Mouse (Mus musculus): ENCODE results near the gene Limch1.

DNA sequence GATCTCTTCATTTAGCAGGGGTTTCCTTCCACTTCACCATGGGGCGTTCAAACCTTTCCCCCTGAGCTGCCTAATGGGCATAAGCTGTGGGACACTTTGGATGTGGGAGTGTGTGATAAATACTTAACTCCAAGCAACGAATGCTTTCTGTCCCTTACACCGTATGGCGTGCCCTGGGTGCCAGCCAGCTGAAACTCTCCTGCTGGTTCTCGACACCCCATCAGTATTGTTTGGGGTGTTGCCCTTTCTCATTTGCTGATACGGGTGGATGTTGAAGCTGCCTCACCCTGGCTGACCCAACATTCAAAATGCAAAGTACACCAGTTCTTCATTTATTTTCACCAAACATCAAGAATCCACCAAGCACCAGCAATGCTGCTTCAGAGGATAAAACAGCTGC is 168.2 kb downstream of the Limch1 start:
- TF ChIP-seq CTCF (IDR thresholded peaks at IDR 0.05; ENCODE audit: low read depth) (no peak), EP300 (optimal IDR thresholded peaks at IDR 0.05) (no peak)

Data from stomach, postnatal 0 days (tissue).